Mouse (Mus musculus) heart, postnatal 0 days (tissue): ENCODE measurements at regions not wholly inside any gene's neighbourhood (a gene's known extent, or its start where the extent isn't known, plus 50 kb on each side); places are given as distances from the start of the nearest gene placed in this dataset.

Source experiments
- CTCF ChIP-seq: IDR thresholded peaks from 2 replicates; pipeline ENCODE4 v1.5.1; 2016; ENCODE audit warnings: antibody characterized with exemption, control low read depth, low read depth
- EP300 ChIP-seq: IDR thresholded peaks from 2 replicates; pipeline ENCODE4 v1.6.1; 2016; ENCODE audit warnings: antibody characterized with exemption, low read depth

- TF ChIP-seq CTCF (no peak), EP300 (no peak)
Observed at GRCm38 (mm10) chr4:142829711-142830110, 383.1 kb downstream of the Prdm2 start.
